Mouse (Mus musculus): ENCODE measurements at regions not wholly inside any gene's neighbourhood (a gene's known extent, or its start where the extent isn't known, plus 50 kb on each side); places are given as distances from the start of the nearest gene placed in this dataset.

DNA sequence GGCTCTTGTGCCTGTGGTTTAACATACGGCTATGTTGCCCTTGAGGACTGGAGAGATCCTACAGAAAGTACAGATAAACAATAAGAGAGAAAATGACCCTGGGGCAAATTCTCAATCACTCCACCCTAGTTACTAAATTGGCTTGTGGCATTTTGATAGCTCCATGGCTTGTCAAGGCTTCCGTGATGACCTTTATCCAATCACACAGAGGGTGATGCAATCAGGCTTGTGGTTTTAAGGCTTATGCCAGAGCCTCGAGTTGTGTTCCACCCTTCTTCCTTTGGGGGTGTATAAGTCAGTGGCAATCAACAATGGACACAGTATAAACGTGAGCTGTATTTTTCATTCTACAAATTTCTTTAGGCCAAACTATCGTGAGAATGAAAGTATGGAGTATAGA lies 513.5 kb upstream of the Slit2 start:
- TF ChIP-seq POLR2A (IDR thresholded peaks at IDR 0.05; ENCODE audit: borderline replicate concordance, insufficient read depth, low read length) = no peak
- no peak for TF ChIP-seq CTCF (IDR thresholded peaks at IDR 0.05; ENCODE audit: borderline replicate concordance, insufficient read depth, low read depth, low read length)
